Mouse (Mus musculus) heart, embryonic 16.5 days (tissue): ENCODE measurements around the gene Gm4303. TPM values are rescaled to one million over a fixed set of nuclear protein-coding genes. Genes with fewer than 3 reads are reported as not detected.

Source experiments
- polyA plus RNA-seq: library from polyadenylated mRNA; unstranded; fragments of >200 nt; fragmentation: Nextera tagmentation; extraction: Ambion mirVana; gene quantifications from 2 replicates; pipeline ENCODE4 v1.2.1, GENCODE M21; 2015

Gm4303 gene
- polyA plus RNA-seq, 1 experiment from 2014 or later, result not detected

Other genes starting within 250 kb of the Gm4303 start
- not detected in 2 replicates for gene Gm4301, start 10.3 kb upstream of the Gm4303 start, polyA plus RNA-seq
- not detected in 2 replicates for gene Gm4302, start 5.1 kb upstream of the Gm4303 start, polyA plus RNA-seq
- not detected in 2 replicates for gene Gm4305, start 5.1 kb downstream of the Gm4303 start, polyA plus RNA-seq
- gene Gm4307, start 15.4 kb downstream of the Gm4303 start, polyA plus RNA-seq, result not detected in 2 replicates
- gene Gm4312, start 36.6 kb downstream of the Gm4303 start, polyA plus RNA-seq, result not detected in 2 replicates
- gene Tmtc3, start 141.4 kb downstream of the Gm4303 start, polyA plus RNA-seq, result 12.5 and 13.2 TPM in 2 replicates
- 2.4 and 2.8 TPM in 2 replicates for gene Cep290, start 141.6 kb downstream of the Gm4303 start, polyA plus RNA-seq
- 7.4 and 7.8 TPM in 2 replicates for gene 4930430F08Rik, start 244.5 kb downstream of the Gm4303 start, polyA plus RNA-seq
- not detected in 2 replicates for gene 1700017N19Rik, start 244.5 kb downstream of the Gm4303 start, polyA plus RNA-seq